Mouse (Mus musculus) retina, postnatal 7 days (tissue): Measurements from ENCODE around the gene Setd3.

Experiments
- DNase-seq: peaks from one replicate; pipeline ENCODE4 v3.0.0-alpha.2; 2012; ENCODE audit warnings: low read depth, low spot score

Setd3 gene

DNA sequence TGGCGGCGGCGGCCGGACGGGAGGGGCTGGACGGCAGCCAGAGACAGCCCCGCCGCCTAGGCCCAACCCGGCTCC, at the start of gene Setd3:
Gene Setd3 (minus strand): TSS at position 69 of the 75 bp plus-strand sequence.
- DNase-seq = no peak

DNA sequence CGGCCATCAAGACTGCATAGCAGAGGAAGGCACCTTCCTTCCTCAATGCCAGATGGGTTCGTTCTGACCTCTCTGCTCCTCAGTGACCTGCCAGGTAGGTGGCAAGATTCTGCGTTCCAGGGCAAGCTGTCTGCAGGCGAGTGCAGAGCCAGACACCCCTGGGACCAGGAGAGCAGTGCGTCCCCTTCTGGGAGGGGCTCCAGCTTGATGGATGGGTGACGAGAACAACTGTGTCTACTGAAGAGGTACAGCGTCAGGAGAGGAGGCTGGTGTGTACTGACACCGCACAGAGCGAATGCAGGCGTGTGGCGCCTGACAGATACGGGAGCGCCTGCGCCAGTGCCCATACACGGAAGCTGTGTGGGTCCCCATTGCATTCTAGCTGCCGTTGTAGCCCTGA, 48.4 kb upstream of the Setd3 start:
- no peak for DNase-seq

DNA sequence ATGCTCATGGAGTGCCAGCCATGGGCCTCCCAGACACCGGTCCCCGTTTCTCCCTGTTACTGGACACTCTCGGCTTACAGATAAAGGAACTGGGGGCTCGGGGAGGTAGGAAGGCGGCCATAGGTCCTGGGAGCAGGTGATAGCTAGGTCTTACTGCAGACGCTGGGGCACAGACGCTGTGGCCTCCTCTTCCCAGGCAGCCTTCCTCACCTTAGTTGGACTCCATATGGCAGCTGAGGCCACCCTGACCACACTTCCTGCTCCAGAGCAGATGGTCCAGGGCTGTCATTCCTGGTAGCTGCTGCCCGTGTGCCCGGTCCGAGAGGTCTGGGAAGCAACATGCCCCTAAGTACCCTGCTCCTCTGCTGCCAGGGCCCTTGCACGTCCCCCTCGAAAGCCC, 47.8 kb upstream of the Setd3 start:
- DNase-seq = no peak

- DNase-seq = no peak
These were observed 47.1 kb upstream of the Setd3 start for GRCm38 (mm10) chr12:108226216-108226615.

- no peak for DNase-seq
These were observed 46.7 kb upstream of the Setd3 start for GRCm38 (mm10) chr12:108225781-108226180.

- DNase-seq = no peak
These were observed 44.2 kb upstream of the Setd3 start for GRCm38 (mm10) chr12:108223357-108223756.

DNA sequence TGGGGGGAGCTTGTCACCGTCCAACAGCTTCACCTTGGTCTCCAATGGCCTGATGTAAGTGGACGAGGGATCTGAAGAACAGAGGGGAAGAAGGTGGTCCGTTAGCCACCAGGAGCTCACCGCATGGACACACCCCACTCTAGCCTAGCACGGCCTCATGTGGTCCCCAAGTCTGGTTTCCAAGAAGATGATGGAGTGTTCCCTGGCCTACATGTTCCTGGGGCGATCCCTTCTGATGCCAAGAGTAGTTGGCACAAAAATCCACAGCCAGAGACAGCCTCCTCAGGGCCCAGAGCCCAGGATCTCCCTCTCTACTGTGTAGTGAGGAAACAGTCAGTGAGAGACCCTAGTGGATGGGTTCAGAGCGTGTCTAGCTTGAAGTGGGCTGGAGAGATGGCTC, 42.6 kb upstream of the Setd3 start:
- DNase-seq = no peak

- DNase-seq = no peak
These were observed 42.1 kb upstream of the Setd3 start for GRCm38 (mm10) chr12:108221206-108221605.

DNA sequence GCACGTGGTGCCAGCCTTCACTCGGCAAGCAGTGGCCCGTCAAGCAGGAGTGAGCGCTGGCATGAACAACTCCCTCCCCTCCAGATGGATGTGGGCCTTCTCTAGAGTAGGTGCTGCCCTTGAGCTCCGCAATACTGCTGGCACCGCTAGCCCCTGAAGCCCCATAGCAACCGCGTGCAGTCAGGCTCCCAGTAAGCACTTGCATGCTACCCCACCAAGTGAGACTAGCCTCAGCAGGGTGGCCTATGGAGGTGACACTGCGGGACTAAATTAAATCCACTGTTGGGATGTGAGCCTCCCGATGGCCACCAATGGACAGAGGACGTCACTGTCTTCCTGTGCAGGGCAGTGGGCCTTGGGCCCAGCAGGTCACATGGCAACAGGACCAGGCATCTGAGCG, 41.5 kb upstream of the Setd3 start:
- no peak for DNase-seq

GRCm38 (mm10) chr12:108219825-108220616, 40.9 kb upstream of the Setd3 start:
- DNase-seq = no peak

DNA sequence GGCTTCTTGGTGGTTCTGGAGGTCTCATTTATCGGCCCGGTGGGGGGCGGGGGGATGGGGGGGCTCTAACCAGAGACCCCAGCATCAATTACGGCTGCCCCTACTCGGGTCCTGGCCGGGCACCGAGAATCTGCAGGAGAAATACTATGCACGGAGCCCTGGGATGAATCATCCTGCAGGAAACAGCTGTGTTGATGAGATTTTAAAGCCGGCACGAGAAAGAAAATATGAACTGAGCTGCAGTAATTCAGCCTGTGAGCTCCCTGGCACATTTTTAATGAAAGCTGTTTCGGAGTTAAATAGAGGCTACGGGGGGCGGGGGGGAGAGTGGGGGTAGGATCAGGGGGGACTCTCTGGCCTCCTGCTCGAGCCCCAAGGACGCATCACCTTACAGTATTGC, 40.0 kb upstream of the Setd3 start:
- DNase-seq = no peak

- DNase-seq = no peak
These were observed 38.5 kb upstream of the Setd3 start for GRCm38 (mm10) chr12:108217572-108217971.

DNA sequence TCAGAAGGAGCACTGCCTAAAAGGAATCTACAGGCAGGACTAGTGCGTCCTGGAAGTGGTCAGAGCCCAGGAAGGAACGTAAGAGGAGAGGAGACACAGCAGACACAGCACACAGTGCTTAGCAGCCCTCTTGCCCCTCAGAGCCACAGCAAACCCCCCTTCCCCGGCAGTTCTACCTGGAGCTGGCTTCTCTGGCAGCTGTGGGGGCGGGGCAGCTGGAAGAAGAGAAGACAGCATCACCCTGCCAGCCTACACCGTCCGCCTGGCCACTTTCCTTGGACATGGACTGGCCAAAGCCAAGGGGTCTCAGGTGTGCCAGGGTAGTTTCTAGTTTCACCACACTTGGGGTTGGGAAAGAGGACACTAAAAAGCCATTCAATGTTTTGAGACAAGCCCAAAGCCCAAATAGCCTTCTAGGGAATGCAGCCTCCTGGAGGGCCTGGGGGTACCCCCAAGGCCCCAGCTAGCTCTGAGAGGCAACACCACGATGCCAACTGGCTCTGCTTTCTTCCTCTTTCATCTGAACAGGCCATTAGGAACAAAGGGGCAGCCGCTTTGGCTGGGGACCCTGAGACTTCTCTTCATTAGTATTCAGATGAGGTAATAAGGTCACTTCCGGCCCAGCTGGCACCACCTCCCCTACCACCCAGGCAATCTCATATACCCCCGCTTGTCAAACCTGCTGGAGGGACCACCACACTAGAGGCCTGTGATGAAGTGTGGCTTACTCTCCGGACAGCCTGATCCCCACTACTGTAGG, 37.7 kb upstream of the Setd3 start:
- DNase-seq = no peak

DNA sequence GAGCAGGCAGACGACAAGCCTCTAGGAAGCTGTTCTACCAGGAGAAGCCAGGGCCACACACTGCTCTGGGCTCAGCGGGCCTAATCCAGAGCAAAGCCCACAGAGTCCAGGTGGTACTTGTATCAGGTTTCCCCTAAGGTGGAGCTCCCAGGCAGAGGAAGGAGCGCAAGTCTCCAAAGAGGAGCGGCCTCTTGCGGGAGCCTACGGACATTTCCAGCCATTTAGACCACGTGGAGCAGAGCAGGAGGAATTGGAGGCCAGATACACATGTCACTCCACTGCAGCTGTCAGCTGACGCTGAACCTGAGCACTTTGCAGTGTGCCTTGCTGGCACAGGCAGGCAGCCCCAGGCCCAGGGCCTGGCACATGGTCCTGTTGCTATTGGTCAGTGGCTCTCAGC, 36.0 kb upstream of the Setd3 start:
- no peak for DNase-seq

DNA sequence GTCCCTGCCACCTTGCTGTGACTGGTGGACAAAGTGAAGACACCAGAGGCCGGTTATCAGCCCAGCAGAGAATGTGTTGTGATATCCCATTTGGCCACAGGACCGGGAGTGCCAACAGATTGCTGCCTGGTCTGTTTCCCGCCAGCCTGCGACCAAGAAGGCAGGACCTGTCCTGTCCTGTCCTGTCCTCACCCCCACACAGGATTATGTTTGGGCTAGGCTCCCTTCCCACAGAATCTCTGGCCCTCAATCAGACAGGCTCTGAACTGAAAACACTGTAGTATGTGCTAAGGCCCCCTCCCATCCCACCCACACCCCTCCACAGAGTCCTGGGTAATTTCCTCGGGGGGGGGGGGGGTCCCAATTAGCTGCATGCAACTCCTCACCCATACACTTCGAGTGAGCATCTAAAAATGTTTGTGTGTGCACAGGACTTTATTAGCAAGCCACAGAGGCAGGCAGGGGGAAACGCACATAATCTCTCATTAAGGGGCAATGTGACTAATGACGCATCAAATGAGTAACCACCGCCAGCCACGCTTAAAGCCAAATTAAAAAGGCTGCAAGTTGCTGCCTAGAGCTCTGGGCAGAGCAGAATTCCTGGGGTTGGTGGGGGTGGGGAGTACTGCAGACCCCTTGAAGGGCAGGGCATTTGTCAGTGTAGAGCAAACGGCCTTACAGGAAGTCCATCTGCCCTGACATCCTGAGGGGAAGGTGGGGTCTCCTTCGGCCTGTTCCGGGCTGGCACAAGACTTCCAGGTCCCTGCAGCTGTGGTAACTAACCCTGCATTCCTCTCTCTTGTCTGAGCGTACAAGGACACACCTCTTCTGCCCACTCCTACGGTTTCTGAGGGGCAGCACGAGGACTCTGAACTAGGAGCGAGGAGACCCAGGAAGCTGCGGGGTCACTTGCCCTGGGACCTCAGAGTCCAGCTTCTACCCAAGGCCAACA, 34.3 kb upstream of the Setd3 start:
- no peak for DNase-seq

DNA sequence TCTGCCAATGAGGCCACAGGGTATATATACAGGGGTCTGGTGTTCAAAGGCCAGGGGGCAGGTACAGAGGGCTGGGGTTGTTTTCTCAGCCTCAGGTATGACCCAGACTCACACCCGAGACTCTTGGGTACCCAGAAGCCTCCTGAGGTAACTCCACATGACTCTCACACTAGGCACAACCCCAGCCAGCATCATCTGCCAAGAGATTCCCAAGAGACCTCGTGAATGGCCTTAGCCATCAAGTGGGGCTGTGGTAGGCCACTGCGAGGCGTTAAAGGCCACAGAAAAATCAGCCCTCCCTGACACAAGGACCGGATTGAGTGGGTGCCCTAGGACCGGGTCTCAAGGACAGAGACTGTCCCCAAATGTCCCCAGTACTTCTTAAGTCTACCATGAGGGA, 33.4 kb upstream of the Setd3 start:
- DNase-seq = no peak

DNA sequence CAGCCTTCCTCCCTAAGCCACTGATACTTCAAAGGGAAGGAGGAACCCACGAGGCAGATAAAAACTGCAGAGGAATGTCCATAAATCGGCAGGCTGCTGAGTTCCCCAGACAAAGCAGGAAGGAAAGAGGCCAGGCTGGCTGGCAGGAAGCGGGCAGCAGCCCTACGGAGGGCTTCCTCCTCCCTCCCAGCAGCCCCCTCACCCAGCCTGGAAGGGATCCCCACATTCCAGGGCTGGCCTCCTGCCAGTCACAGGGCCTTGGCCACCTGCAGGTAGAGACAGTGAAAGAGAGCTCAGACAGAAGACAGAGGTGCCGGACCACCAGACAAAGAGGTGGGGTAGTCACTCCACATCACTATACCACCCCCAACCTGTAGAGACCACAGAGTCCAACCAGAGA, 33.0 kb upstream of the Setd3 start:
- no peak for DNase-seq

- DNase-seq = no peak
These were observed 31.5 kb upstream of the Setd3 start for GRCm38 (mm10) chr12:108210623-108211022.

- peak; percentile 60 for DNase-seq
These were observed 29.8 kb upstream of the Setd3 start for GRCm38 (mm10) chr12:108208726-108209438.

- DNase-seq = no peak
These were observed 29.1 kb upstream of the Setd3 start for GRCm38 (mm10) chr12:108208216-108208615.

DNA sequence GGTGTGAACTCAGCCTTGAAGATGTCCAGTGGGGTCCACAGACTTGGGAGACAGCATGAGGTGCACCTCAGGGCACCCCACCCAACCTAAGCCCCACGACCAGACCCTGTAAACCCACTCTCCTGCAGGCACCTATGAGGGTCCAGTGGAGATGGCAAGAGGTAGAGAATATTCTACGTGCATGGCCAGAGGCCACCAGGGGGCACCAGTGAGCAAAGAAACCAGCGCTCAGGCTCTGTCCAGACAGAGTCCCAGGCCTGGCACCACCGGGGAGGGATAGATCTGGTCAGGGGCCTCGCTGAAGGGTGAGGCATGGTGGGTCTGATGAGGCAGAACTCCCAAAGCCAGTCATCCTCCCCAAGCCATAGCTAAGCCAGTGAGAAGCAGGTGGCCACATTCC, 27.5 kb upstream of the Setd3 start:
- DNase-seq = peak; percentile 61

DNA sequence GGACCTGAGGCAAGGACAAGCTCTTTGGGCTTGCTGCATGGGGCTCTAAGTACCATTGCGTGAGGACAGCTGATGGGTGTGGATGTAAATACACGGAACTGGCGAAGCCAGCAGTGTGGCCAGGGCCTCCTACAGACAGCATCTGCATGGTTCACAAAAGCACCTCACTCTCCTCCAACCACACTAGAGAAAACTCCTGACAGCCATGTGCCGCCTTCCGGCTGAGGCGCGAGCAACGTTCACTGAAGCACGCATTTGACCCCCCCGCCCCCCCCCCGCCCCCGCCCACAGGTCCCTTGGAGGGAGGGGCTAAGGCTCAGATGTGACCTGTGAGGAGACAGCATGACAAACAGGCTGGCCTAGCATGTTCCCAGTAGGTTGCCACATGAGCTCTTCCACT, 25.9 kb upstream of the Setd3 start:
- DNase-seq = no peak
